Mouse (Mus musculus) ES-E14 (cell line): ENCODE measurements around the gene Tank.

ENCODE experiments used
- CHD2 ChIP-seq: IDR thresholded peaks from 2 replicates; pipeline ENCODE4 v1.6.1; 2014; ENCODE audit warnings: mild to moderate bottlenecking, low read depth, low read length, inconsistent platforms
- HCFC1 ChIP-seq: IDR thresholded peaks from 2 replicates; pipeline ENCODE4 v1.6.1; 2012; ENCODE audit warnings: low read length, inconsistent platforms, borderline replicate concordance; ENCODE audit not compliant: insufficient read depth
- ZC3H11A ChIP-seq: IDR thresholded peaks from 2 replicates; pipeline ENCODE4 v1.6.1; 2012; ENCODE audit warnings: low read depth, mild to moderate bottlenecking, inconsistent platforms, low read length, borderline replicate concordance
- ZNF384 ChIP-seq: IDR thresholded peaks from 2 replicates; pipeline ENCODE4 v1.6.1; 2012; ENCODE audit warnings: low read depth, low read length, inconsistent platforms

- TF ChIP-seq ZC3H11A (no peak), HCFC1 (no peak), CHD2 (no peak), ZNF384 (no peak)
Observed at GRCm38 (mm10) chr2:61532326-61532725, 46.1 kb upstream of the Tank start.
